Mouse (Mus musculus): Measurements from ENCODE around the gene Boll. TPM values are rescaled to one million over a fixed set of nuclear protein-coding genes. Genes with fewer than 3 reads are reported as not detected.

Gene Boll
- total RNA-seq (2014; rRNA removed) (0.49 and 0.61 TPM in 2 replicates), polyA plus RNA-seq (2015; fragmentation: Nextera tagmentation; extraction: Ambion mirVana) (0.48 TPM in 1 of 2 replicates, not detected in the other)

GRCm38 (mm10) chr1:55363044-55363565 is at the start of gene Boll:
Boll (minus strand) TSS chr1:55363469.
- WGBS = 7% methylated on average over 51 of the region's 68 CpGs
- no peaks in the 10 kb centered on the region for H3K36me3 ChIP-seq (ENCODE audit: insufficient read depth, low read length)
- peak; percentile 61 for TF ChIP-seq CTCF (IDR thresholded peaks at IDR 0.05)
- H3K27me3 ChIP-seq (ENCODE audit: insufficient read depth, low read length) = peaks cover 16% of the 10 kb centered on the region
- H3K9me3 ChIP-seq (ENCODE audit: low read length) = peaks cover 9% of the 10 kb centered on the region; the same call in 1 of the 2 replicates
- DNase-seq (ENCODE audit: low spot score) = peak; percentile 49
- no peak within 1 kb of the TSS for H3K27ac ChIP-seq (ENCODE audit: low read depth, low read length)
- H3K9ac ChIP-seq (replicated peaks; ENCODE audit: low read length, poor library complexity, severe bottlenecking) = peak within 1 kb of the TSS; percentile 24; the same call in 1 of the 2 replicates
- peak within 1 kb of the TSS; percentile 54 for H3K4me2 ChIP-seq (ENCODE audit: low read depth, low read length, poor library complexity, severe bottlenecking)
- H3K4me3 ChIP-seq (ENCODE audit: low read depth, low read length) = peak within 1 kb of the TSS; percentile 49
- ATAC-seq (ENCODE audit: low FRiP score) = peak; percentile 88
- H3K4me1 ChIP-seq (ENCODE audit: insufficient read depth, low read length) = no peaks in the 10 kb centered on the region

- Histone ChIP-seq H3K27me3 (ENCODE audit: insufficient read depth, low read length) (no peaks in the 10 kb centered on the region), H3K4me3 (ENCODE audit: low read depth, low read length) (no peak overlapping the region), H3K36me3 (ENCODE audit: insufficient read depth, low read length) (no peaks in the 10 kb centered on the region), H3K9me3 (ENCODE audit: low read length) (no peaks in the 10 kb centered on the region), H3K9ac (replicated peaks; ENCODE audit: low read length, poor library complexity, severe bottlenecking) (no peak overlapping the region), H3K27ac (ENCODE audit: low read depth, low read length) (no peak overlapping the region), H3K4me2 (ENCODE audit: low read depth, low read length, poor library complexity, severe bottlenecking) (no peak overlapping the region), H3K4me1 (ENCODE audit: insufficient read depth, low read length) (no peaks in the 10 kb centered on the region)
- ATAC-seq (ENCODE audit: low FRiP score) = no peak
- no peak for TF ChIP-seq CTCF (IDR thresholded peaks at IDR 0.05)
- WGBS = 83% methylated on average over 6 of the region's 6 CpGs
- no peak for DNase-seq (ENCODE audit: low spot score)
These were observed 49.3 kb upstream of the Boll start for GRCm38 (mm10) chr1:55412569-55412968.

GRCm38 (mm10) chr1:55411079-55411478 is 47.8 kb upstream of the Boll start:
- no peak for TF ChIP-seq CTCF (IDR thresholded peaks at IDR 0.05)
- Histone ChIP-seq H3K27me3 (ENCODE audit: insufficient read depth, low read length) (no peaks in the 10 kb centered on the region), H3K9ac (replicated peaks; ENCODE audit: low read length, poor library complexity, severe bottlenecking) (no peak overlapping the region), H3K9me3 (ENCODE audit: low read length) (no peaks in the 10 kb centered on the region), H3K4me3 (ENCODE audit: low read depth, low read length) (no peak overlapping the region), H3K4me1 (ENCODE audit: insufficient read depth, low read length) (no peaks in the 10 kb centered on the region), H3K27ac (ENCODE audit: low read depth, low read length) (no peak overlapping the region), H3K4me2 (ENCODE audit: low read depth, low read length, poor library complexity, severe bottlenecking) (no peak overlapping the region), H3K36me3 (ENCODE audit: insufficient read depth, low read length) (no peaks in the 10 kb centered on the region)
- DNase-seq (ENCODE audit: low spot score) (no peak), ATAC-seq (ENCODE audit: low FRiP score) (no peak)
- 81% methylated on average over 2 of the region's 2 CpGs for WGBS

GRCm38 (mm10) chr1:55410670-55411069 is 47.4 kb upstream of the Boll start:
- no peaks in the 10 kb centered on the region for H3K4me1 ChIP-seq (ENCODE audit: insufficient read depth, low read length)
- no peaks in the 10 kb centered on the region for H3K27me3 ChIP-seq (ENCODE audit: insufficient read depth, low read length)
- ATAC-seq (ENCODE audit: low FRiP score) = no peak
- no peak for DNase-seq (ENCODE audit: low spot score)
- H3K9ac ChIP-seq (replicated peaks; ENCODE audit: low read length, poor library complexity, severe bottlenecking) = no peak overlapping the region
- H3K36me3 ChIP-seq (ENCODE audit: insufficient read depth, low read length) = no peaks in the 10 kb centered on the region
- no peak overlapping the region for H3K27ac ChIP-seq (ENCODE audit: low read depth, low read length)
- no peak overlapping the region for H3K4me3 ChIP-seq (ENCODE audit: low read depth, low read length)
- no peaks in the 10 kb centered on the region for H3K9me3 ChIP-seq (ENCODE audit: low read length)
- H3K4me2 ChIP-seq (ENCODE audit: low read depth, low read length, poor library complexity, severe bottlenecking) = no peak overlapping the region
- no peak for TF ChIP-seq CTCF (IDR thresholded peaks at IDR 0.05)
- 78% methylated on average over 2 of the region's 2 CpGs for WGBS

GRCm38 (mm10) chr1:55406531-55407375 is 43.5 kb upstream of the Boll start:
- peak overlapping the region; percentile 72 for H3K9ac ChIP-seq (replicated peaks; ENCODE audit: low read length, poor library complexity, severe bottlenecking)
- peak overlapping the region; percentile 76 for H3K4me3 ChIP-seq (ENCODE audit: low read depth, low read length)
- no peaks in the 10 kb centered on the region for H3K4me1 ChIP-seq (ENCODE audit: insufficient read depth, low read length)
- peak overlapping the region; percentile 69 for H3K27ac ChIP-seq (ENCODE audit: low read depth, low read length)
- 2% methylated on average over 33 of the region's 35 CpGs for WGBS
- ATAC-seq (ENCODE audit: low FRiP score) (peak; percentile 3; the same call in 1 of the 2 replicates), DNase-seq (ENCODE audit: low spot score) (peak; percentile 41)
- no peaks in the 10 kb centered on the region for H3K36me3 ChIP-seq (ENCODE audit: insufficient read depth, low read length)
- H3K4me2 ChIP-seq (ENCODE audit: low read depth, low read length, poor library complexity, severe bottlenecking) = peak overlapping the region; percentile 98
- H3K27me3 ChIP-seq (ENCODE audit: insufficient read depth, low read length) = no peaks in the 10 kb centered on the region
- no peaks in the 10 kb centered on the region for H3K9me3 ChIP-seq (ENCODE audit: low read length)
- no peak for TF ChIP-seq CTCF (IDR thresholded peaks at IDR 0.05)

- TF ChIP-seq CTCF (IDR thresholded peaks at IDR 0.05) = no peak
- no peaks in the 10 kb centered on the region for H3K4me1 ChIP-seq (ENCODE audit: insufficient read depth, low read length)
- peak overlapping the region; percentile 76 for H3K4me3 ChIP-seq (ENCODE audit: low read depth, low read length)
- peak overlapping the region; percentile 69 for H3K27ac ChIP-seq (ENCODE audit: low read depth, low read length)
- no peaks in the 10 kb centered on the region for H3K9me3 ChIP-seq (ENCODE audit: low read length)
- H3K9ac ChIP-seq (replicated peaks; ENCODE audit: low read length, poor library complexity, severe bottlenecking) = peak overlapping the region; percentile 72
- peak; percentile 73 for ATAC-seq (ENCODE audit: low FRiP score)
- WGBS = under 1% methylated on average over 37 of the region's 42 CpGs
- no peaks in the 10 kb centered on the region for H3K36me3 ChIP-seq (ENCODE audit: insufficient read depth, low read length)
- peak overlapping the region; percentile 98 for H3K4me2 ChIP-seq (ENCODE audit: low read depth, low read length, poor library complexity, severe bottlenecking)
- DNase-seq (ENCODE audit: low spot score) = no peak
- H3K27me3 ChIP-seq (ENCODE audit: insufficient read depth, low read length) = no peaks in the 10 kb centered on the region
These were observed 42.7 kb upstream of the Boll start for GRCm38 (mm10) chr1:55406023-55406413.
